Mouse (Mus musculus) intestine, embryonic 15.5 days (tissue): ENCODE results near the gene Olfr814. TPM values are rescaled to one million over a fixed set of nuclear protein-coding genes. Genes with fewer than 3 reads are reported as not detected.
"Not testable (repeated sequence)": the region's sequence is repeated elsewhere in the genome, so short reads cannot be mapped to it uniquely, and the experiment has no call there.

Source experiments
- ATAC-seq: fragments of 200-750 bp; cut with Nextera tagmentation; 2 replicates; pipeline ENCODE4 v1.8.0; 2017; ENCODE audit warnings: moderate TSS enrichment, moderate library complexity
- H3K27ac ChIP-seq: fragments of 300-500 bp; sonication (generic); 2 replicates; pipeline ENCODE4 v1.5.1; 2015; ENCODE audit warnings: mild to moderate bottlenecking, inconsistent platforms
- H3K27me3 ChIP-seq: fragments of 300-500 bp; sonication (generic); replicated peaks from 2 replicates; pipeline ENCODE4 v1.6.1; 2015; ENCODE audit warnings: inconsistent platforms
- H3K36me3 ChIP-seq: fragments of 300-500 bp; sonication (generic); 2 replicates; pipeline ENCODE4 v1.6.1; 2015; ENCODE audit warnings: inconsistent platforms
- H3K4me1 ChIP-seq: fragments of 300-500 bp; sonication (generic); replicated peaks from 2 replicates; pipeline ENCODE4 v1.6.1; 2015; ENCODE audit warnings: inconsistent platforms
- H3K4me2 ChIP-seq: fragments of 300-500 bp; sonication (generic); replicated peaks from 2 replicates; pipeline ENCODE4 v1.6.1; 2015; ENCODE audit warnings: mild to moderate bottlenecking, inconsistent platforms
- H3K4me3 ChIP-seq: fragments of 300-500 bp; sonication (generic); replicated peaks from 2 replicates; pipeline ENCODE4 v1.5.1; 2015; ENCODE audit warnings: inconsistent platforms
- H3K9ac ChIP-seq: fragments of 300-500 bp; sonication (generic); 2 replicates; pipeline ENCODE4 v1.6.1; 2015; ENCODE audit warnings: inconsistent platforms
- H3K9me3 ChIP-seq: fragments of 300-500 bp; sonication (generic); 2 replicates; pipeline ENCODE4 v1.6.1; 2016; ENCODE audit warnings: inconsistent platforms
- WGBS: fragments of 180-500 bp; shearing (Covaris S2); methylation state at CpG from one replicate; pipeline ENCODE4 v1.1.7; 2015; 5-methylcytosine and 5-hydroxymethylcytosine counted together
- polyA plus RNA-seq: library from polyadenylated mRNA; unstranded; fragments of >200 nt; fragmentation: Nextera tagmentation; extraction: Ambion mirVana; gene quantifications from 2 replicates; pipeline ENCODE4 v1.2.1, GENCODE M21; 2015

Olfr814 gene
- not detected in 2 replicates for polyA plus RNA-seq

DNA sequence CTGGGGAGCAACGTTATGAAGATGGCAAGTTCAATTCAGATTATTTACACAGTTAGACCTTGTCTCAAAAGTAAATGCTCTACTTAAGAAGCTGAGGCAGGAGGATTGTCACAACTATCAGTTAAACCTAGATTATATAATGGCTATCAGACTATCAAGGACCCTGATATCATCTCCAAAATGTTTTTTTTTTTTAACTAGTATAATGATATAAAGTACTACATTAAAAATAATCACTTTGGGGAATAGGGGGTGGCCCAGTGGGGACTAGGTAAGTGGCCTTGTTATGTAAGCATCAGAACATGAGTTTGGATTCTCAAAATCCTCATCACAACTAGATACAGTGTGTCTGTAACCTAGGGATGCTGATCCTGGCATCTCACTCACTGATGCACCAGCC, at the start of gene Olfr814:
Olfr814 (minus strand) TSS at position 101 of the 400 bp plus-strand sequence.
- H3K27me3 ChIP-seq, H3K27ac ChIP-seq, H3K4me1 ChIP-seq, H3K36me3 ChIP-seq, ATAC-seq, H3K4me3 ChIP-seq, H3K9me3 ChIP-seq, H3K9ac ChIP-seq, H3K4me2 ChIP-seq: not testable (repeated sequence)
- 60% methylated on average over 1 of the region's 1 CpGs for WGBS

DNA sequence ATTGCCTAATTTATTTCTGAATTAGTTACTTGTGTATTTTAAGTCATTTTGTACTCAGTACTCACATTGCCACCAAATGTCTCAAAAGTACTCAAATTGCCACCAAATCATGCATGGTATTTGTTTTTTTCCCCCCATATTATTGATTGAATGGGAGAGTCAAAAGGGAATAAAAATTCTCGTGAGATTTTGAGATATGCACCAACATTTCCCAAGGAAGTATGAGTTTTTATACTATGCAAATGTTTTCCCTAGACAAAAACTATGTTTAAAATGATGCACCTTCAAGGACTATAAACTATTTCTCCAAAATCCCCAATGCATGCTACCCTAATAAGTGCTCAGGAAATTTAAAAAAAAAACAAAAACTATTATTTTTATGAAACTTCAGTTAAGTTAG, 35.8 kb upstream of the Olfr814 start, which contains the start of gene Olfr816:
Olfr816 (minus strand) TSS at position 101 of the 400 bp plus-strand sequence.
- H3K4me1 ChIP-seq, result no peaks in the 10 kb centered on the region
- no peak within 1 kb of the TSS for H3K9ac ChIP-seq
- H3K27ac ChIP-seq, result no peak within 1 kb of the TSS
- no peaks in the 10 kb centered on the region for H3K36me3 ChIP-seq
- ATAC-seq, result no peak
- H3K4me2 ChIP-seq, result no peak within 1 kb of the TSS
- no peaks in the 10 kb centered on the region for H3K9me3 ChIP-seq
- WGBS, result 62% methylated on average over 1 of the region's 1 CpGs
- no peaks in the 10 kb centered on the region for H3K27me3 ChIP-seq
- H3K4me3 ChIP-seq, result no peak within 1 kb of the TSS

DNA sequence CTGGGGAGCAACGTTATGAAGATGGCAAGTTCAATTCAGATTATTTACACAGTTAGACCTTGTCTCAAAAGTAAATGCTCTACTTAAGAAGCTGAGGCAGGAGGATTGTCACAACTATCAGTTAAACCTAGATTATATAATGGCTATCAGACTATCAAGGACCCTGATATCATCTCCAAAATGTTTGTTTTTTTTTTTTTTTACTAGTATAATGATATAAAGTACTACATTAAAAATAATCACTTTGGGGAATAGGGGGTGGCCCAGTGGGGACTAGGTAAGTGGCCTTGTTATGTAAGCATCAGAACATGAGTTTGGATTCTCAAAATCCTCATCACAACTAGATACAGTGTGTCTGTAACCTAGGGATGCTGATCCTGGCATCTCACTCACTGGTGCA, 26.1 kb upstream of the Olfr814 start, which contains the start of gene Olfr815:
Olfr815 (minus strand) TSS at position 101 of the 400 bp plus-strand sequence.
- H3K4me3 ChIP-seq, H3K4me2 ChIP-seq, H3K9me3 ChIP-seq, H3K27ac ChIP-seq, H3K27me3 ChIP-seq, ATAC-seq, H3K36me3 ChIP-seq, H3K9ac ChIP-seq, H3K4me1 ChIP-seq: not testable (repeated sequence)
- WGBS, result 68% methylated on average over 1 of the region's 1 CpGs

- ATAC-seq, result no peak
- Histone ChIP-seq H3K9me3 (no peaks in the 10 kb centered on the region), H3K27ac (no peak overlapping the region), H3K4me3 (no peak overlapping the region), H3K4me1 (no peaks in the 10 kb centered on the region), H3K27me3 (no peaks in the 10 kb centered on the region), H3K4me2 (no peak overlapping the region), H3K9ac (no peak overlapping the region), H3K36me3 (no peaks in the 10 kb centered on the region)
- 89% methylated on average over 7 of the region's 7 CpGs for WGBS
These were observed 6.3 kb upstream of the Olfr814 start for GRCm38 (mm10) chr10:129885934-129886333.

- H3K36me3 ChIP-seq, ATAC-seq, H3K27me3 ChIP-seq, H3K9me3 ChIP-seq, H3K4me3 ChIP-seq, H3K9ac ChIP-seq, H3K4me1 ChIP-seq, H3K4me2 ChIP-seq, H3K27ac ChIP-seq: not testable (repeated sequence)
- WGBS, result 72% methylated on average over 6 of the region's 6 CpGs
These were observed 5.8 kb upstream of the Olfr814 start for GRCm38 (mm10) chr10:129885496-129885895.

GRCm38 (mm10) chr10:129855067-129855466, 24.6 kb downstream of the Olfr814 start, which contains the start of gene Olfr813:
Olfr813 (plus strand) TSS chr10:129855367.
- H3K27ac ChIP-seq, result no peak within 1 kb of the TSS
- H3K9me3 ChIP-seq, result no peaks in the 10 kb centered on the region
- H3K36me3 ChIP-seq, result no peaks in the 10 kb centered on the region
- no peak within 1 kb of the TSS for H3K9ac ChIP-seq
- no peak within 1 kb of the TSS for H3K4me3 ChIP-seq
- H3K4me1 ChIP-seq, result no peaks in the 10 kb centered on the region
- no peaks in the 10 kb centered on the region for H3K27me3 ChIP-seq
- H3K4me2 ChIP-seq, result no peak within 1 kb of the TSS
- no peak for ATAC-seq

- Histone ChIP-seq H3K4me1 (no peaks in the 10 kb centered on the region), H3K9ac (no peak overlapping the region), H3K4me2 (no peak overlapping the region), H3K4me3 (no peak overlapping the region), H3K27me3 (no peaks in the 10 kb centered on the region), H3K27ac (no peak overlapping the region), H3K36me3 (no peaks in the 10 kb centered on the region), H3K9me3 (no peaks in the 10 kb centered on the region)
- WGBS, result 81% methylated on average over 1 of the region's 1 CpGs
- ATAC-seq, result no peak
These were observed 32.3 kb downstream of the Olfr814 start for GRCm38 (mm10) chr10:129847343-129847742.

GRCm38 (mm10) chr10:129845994-129846393, 33.7 kb downstream of the Olfr814 start, which contains the start of gene Olfr812:
Olfr812 (minus strand) TSS chr10:129846094.
- H3K9me3 ChIP-seq, result no peaks in the 10 kb centered on the region
- no peaks in the 10 kb centered on the region for H3K36me3 ChIP-seq
- no peaks in the 10 kb centered on the region for H3K4me1 ChIP-seq
- no peak within 1 kb of the TSS for H3K9ac ChIP-seq
- no peak within 1 kb of the TSS for H3K4me2 ChIP-seq
- ATAC-seq, result no peak
- no peak within 1 kb of the TSS for H3K27ac ChIP-seq
- WGBS, result 63% methylated on average over 1 of the region's 1 CpGs
- H3K27me3 ChIP-seq, result no peaks in the 10 kb centered on the region
- no peak within 1 kb of the TSS for H3K4me3 ChIP-seq

Other genes starting within 250 kb of the Olfr814 start
- gene Olfr799, start 242.4 kb downstream of the Olfr814 start, polyA plus RNA-seq, result not detected in 2 replicates
- gene Olfr800, start 222.2 kb downstream of the Olfr814 start, polyA plus RNA-seq, result not detected in 2 replicates
- gene Olfr801, start 206.0 kb downstream of the Olfr814 start, polyA plus RNA-seq, result not detected in 2 replicates
- gene Olfr802, start 191.7 kb downstream of the Olfr814 start, polyA plus RNA-seq, result not detected in 2 replicates
- not detected in 2 replicates for gene Olfr803, start 185.6 kb downstream of the Olfr814 start, polyA plus RNA-seq
- gene Olfr804, start 176.6 kb downstream of the Olfr814 start, polyA plus RNA-seq, result not detected in 2 replicates
- gene Olfr805, start 150.5 kb downstream of the Olfr814 start, polyA plus RNA-seq, result not detected in 2 replicates
- gene Olfr806, start 137.9 kb downstream of the Olfr814 start, polyA plus RNA-seq, result not detected in 2 replicates
- not detected in 2 replicates for gene Olfr807, start 122.1 kb downstream of the Olfr814 start, polyA plus RNA-seq
- gene Olfr808, start 114.4 kb downstream of the Olfr814 start, polyA plus RNA-seq, result not detected in 2 replicates
- gene Olfr809, start 105.2 kb downstream of the Olfr814 start, polyA plus RNA-seq, result not detected in 2 replicates
- gene Olfr810, start 84.9 kb downstream of the Olfr814 start, polyA plus RNA-seq, result not detected in 2 replicates
- gene Olfr811, start 75.5 kb downstream of the Olfr814 start, polyA plus RNA-seq, result not detected in 2 replicates
- gene Olfr812, start 33.8 kb downstream of the Olfr814 start, polyA plus RNA-seq, result not detected in 2 replicates
- not detected in 2 replicates for gene Olfr813, start 24.5 kb downstream of the Olfr814 start, polyA plus RNA-seq
- gene Olfr815, start 26.0 kb upstream of the Olfr814 start, polyA plus RNA-seq, result not detected in 2 replicates
- not detected in 2 replicates for gene Olfr816, start 35.7 kb upstream of the Olfr814 start, polyA plus RNA-seq
- not detected in 2 replicates for gene Olfr818, start 69.2 kb upstream of the Olfr814 start, polyA plus RNA-seq
- not detected in 2 replicates for gene Olfr819, start 87.4 kb upstream of the Olfr814 start, polyA plus RNA-seq
- gene Olfr247, start 96.3 kb upstream of the Olfr814 start, polyA plus RNA-seq, result not detected in 2 replicates
- not detected in 2 replicates for gene Gm10310, start 105.2 kb upstream of the Olfr814 start, polyA plus RNA-seq
- not detected in 2 replicates for gene Olfr820, start 132.8 kb upstream of the Olfr814 start, polyA plus RNA-seq
- gene Olfr821, start 150.5 kb upstream of the Olfr814 start, polyA plus RNA-seq, result not detected in 2 replicates
- not detected in 2 replicates for gene Olfr822, start 191.4 kb upstream of the Olfr814 start, polyA plus RNA-seq
- not detected in 2 replicates for gene Olfr823, start 235.5 kb upstream of the Olfr814 start, polyA plus RNA-seq